Mouse (Mus musculus) fibroblast of lung, adult 2 months (primary cell): Measurements from ENCODE around the gene Ube2c.

ENCODE experiments used
- DNase-seq: peaks from one replicate; pipeline ENCODE4 v3.0.0-alpha.2; 2011; ENCODE audit warnings: low read depth

Ube2c gene

DNA sequence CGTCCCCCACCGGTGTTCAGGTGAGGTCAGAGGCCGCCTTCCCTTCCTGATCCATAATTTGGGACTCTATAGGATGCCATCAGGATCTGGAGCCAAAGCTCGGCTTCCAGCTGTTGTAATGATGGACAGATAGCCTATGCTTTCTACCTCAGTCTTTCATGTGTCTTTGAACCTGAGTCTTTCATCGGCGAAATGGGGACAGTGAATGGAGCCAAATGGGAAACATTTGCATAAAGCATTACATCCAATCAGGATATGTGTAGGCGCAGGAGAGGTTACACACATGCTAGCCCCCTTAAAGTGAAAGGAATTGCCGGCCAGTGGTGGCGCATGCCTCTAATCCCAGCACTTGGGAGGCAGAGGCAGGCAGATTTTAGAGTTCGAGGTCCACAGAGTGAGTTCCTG lies 53.5 kb downstream of the Ube2c start:
- DNase-seq = no peak

DNA sequence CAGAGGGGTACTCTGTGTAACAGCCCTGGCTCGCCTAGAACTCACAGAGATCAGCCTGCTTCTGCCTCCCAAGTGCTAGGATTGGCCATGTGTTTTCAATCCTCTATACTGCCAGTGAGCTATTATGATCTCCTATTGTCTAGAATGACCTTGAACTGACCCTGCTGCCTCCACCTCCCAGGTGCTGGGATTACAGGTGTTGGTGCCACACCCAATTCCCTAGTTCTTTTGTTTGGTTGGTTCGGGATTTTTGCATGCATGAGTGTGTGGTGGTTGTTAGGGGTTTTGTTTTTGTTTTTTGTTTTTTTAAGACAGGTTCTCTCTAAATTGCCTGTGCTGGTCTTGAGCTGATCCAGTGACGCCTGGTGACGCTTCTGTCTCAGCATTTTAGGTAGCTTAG lies 54.3 kb downstream of the Ube2c start:
- DNase-seq = no peak

DNA sequence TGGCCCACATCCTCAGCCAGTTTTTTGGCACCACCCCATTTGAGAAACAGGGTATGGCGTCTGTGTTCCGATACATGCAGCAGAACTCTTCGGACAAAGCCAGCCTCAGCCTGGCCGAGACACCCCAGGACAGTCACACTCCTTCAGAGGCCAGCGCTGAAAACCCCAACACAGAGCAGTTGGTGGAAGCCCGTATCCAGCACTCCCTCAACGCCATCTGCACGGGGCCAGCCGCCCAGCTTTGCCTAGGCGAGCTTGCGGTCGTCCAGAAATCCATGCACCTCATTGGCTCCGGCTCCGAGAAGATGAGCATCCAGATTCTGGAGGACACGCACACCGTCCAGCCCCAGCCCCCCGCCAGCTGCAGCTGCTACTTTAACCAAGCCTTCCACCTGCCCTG lies 55.8 kb downstream of the Ube2c start:
- no peak for DNase-seq

DNA sequence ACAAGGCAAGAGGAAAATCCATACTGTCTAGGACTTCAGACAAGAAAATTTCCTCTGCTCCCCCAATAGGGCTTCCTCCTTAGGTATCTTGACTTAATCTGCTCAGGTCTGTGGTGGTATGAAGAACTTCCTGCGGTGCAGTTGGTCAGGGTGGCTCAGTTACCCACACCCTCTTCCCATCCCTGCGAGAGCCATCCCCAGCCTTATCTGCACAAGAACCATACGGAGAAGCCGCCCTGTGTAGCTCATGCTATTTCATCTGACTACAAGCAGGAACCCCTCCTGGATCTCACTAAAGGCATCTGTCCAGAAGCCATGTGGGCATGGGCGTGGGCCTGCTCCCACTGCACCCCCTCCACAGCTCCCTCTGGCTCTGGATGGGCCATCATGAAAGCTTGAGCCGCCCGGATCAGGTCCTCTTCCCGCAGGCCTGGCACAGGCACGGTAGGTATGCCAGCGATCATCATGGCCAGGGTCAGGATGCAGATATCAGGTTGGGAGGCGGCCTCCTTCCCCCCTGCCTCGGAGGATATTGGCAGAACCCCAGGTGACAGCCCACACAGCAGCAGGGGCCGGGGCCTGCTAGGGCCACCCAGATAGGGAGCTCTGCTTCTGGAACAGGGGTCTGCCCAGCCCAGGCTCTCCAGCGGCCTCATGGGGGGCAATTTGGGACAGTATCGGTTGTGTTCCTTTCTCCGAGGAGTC lies 57.6 kb downstream of the Ube2c start:
- no peak for DNase-seq
